Mouse (Mus musculus) hindbrain, embryonic 13.5 days (tissue): Measurements from ENCODE around the gene Rplp0. TPM values are rescaled to one million over a fixed set of nuclear protein-coding genes. Genes with fewer than 3 reads are reported as not detected.
"Not testable (repeated sequence)": the region's sequence is repeated elsewhere in the genome, so short reads cannot be mapped to it uniquely, and the experiment has no call there.

Source experiments
- ATAC-seq: fragments of 200-750 bp; cut with Nextera tagmentation; 2 replicates; pipeline ENCODE4 v1.8.0; 2017; ENCODE audit warnings: moderate TSS enrichment; ENCODE audit not compliant: low FRiP score
- H3K27ac ChIP-seq: fragments of 300-500 bp; sonication (generic); 2 replicates; pipeline ENCODE4 v1.5.1; 2015; ENCODE audit warnings: inconsistent platforms, mild to moderate bottlenecking, moderate library complexity
- H3K27me3 ChIP-seq: fragments of 300-500 bp; sonication (generic); 2 replicates; pipeline ENCODE4 v1.6.1; 2015; ENCODE audit warnings: mild to moderate bottlenecking, inconsistent platforms
- H3K36me3 ChIP-seq: fragments of 300-500 bp; sonication (generic); 2 replicates; pipeline ENCODE4 v1.6.1; 2015; ENCODE audit warnings: mild to moderate bottlenecking, inconsistent platforms
- H3K4me1 ChIP-seq: fragments of 300-500 bp; sonication (generic); replicated peaks from 2 replicates; pipeline ENCODE4 v1.6.1; 2015; ENCODE audit warnings: inconsistent platforms
- H3K4me2 ChIP-seq: fragments of 300-500 bp; sonication (generic); 2 replicates; pipeline ENCODE4 v1.6.1; 2015; ENCODE audit warnings: inconsistent platforms, mild to moderate bottlenecking, moderate library complexity
- H3K4me3 ChIP-seq: fragments of 300-500 bp; sonication (generic); 2 replicates; pipeline ENCODE4 v1.5.1; 2015; ENCODE audit warnings: mild to moderate bottlenecking, inconsistent platforms
- H3K9ac ChIP-seq: fragments of 300-500 bp; sonication (generic); 2 replicates; pipeline ENCODE4 v1.6.1; 2015; ENCODE audit warnings: mild to moderate bottlenecking, inconsistent platforms
- H3K9me3 ChIP-seq: fragments of 300-500 bp; sonication (generic); 2 replicates; pipeline ENCODE4 v1.6.1; 2016; ENCODE audit warnings: inconsistent platforms
- WGBS: fragments of 180-500 bp; shearing (Covaris S2); methylation state at CpG from one replicate; pipeline ENCODE4 v1.1.7; 2015; 5-methylcytosine and 5-hydroxymethylcytosine counted together
- polyA plus RNA-seq: library from polyadenylated mRNA; unstranded; fragments of >200 nt; fragmentation: Nextera tagmentation; extraction: Ambion mirVana; gene quantifications from 2 replicates; pipeline ENCODE4 v1.2.1, GENCODE M21; 2015

The Rplp0 gene
- polyA plus RNA-seq, result 895 and 907 TPM in 2 replicates

- Histone ChIP-seq H3K27ac (peak within 1 kb of the TSS; percentile 88), H3K27me3 (no peaks in the 10 kb centered on the region), H3K4me2 (peak within 1 kb of the TSS; percentile 76), H3K4me3 (peak within 1 kb of the TSS; percentile 81), H3K9ac (peak within 1 kb of the TSS; percentile 96), H3K4me1 (peaks cover 28% of the 10 kb centered on the region), H3K9me3 (no peaks in the 10 kb centered on the region), H3K36me3 (peaks cover 36% of the 10 kb centered on the region)
- peak; percentile 97 for ATAC-seq
- WGBS, result under 1% methylated on average over 76 of the region's 78 CpGs
Observed at GRCm38 (mm10) chr5:115559237-115560101, at the start of gene Rplp0. Gene Rplp0 (plus strand): TSS chr5:115559467.

GRCm38 (mm10) chr5:115509790-115510689 is 49.2 kb upstream of the Rplp0 start:
- Histone ChIP-seq H3K4me2 (peak overlapping the region; percentile 81), H3K36me3 (no peaks in the 10 kb centered on the region), H3K9me3 (no peaks in the 10 kb centered on the region), H3K27ac (peak overlapping the region; percentile 58), H3K4me1 (peaks cover 44% of the 10 kb centered on the region), H3K9ac (peak overlapping the region; percentile 90; the same call in 1 of the 2 replicates), H3K4me3 (0 out of 2 replicates have a peak overlapping the region, but pooled peaks have one; percentile 3), H3K27me3 (no peaks in the 10 kb centered on the region)
- no peak for ATAC-seq
- 63% methylated on average over 15 of the region's 15 CpGs for WGBS

- WGBS, result 91% methylated on average over 7 of the region's 7 CpGs
- no peak overlapping the region for H3K27ac ChIP-seq
- H3K4me1 ChIP-seq, result peaks cover 44% of the 10 kb centered on the region
- no peaks in the 10 kb centered on the region for H3K27me3 ChIP-seq
- no peak for ATAC-seq
- peaks cover 7% of the 10 kb centered on the region; the same call in 1 of the 2 replicates for H3K36me3 ChIP-seq
- H3K9me3 ChIP-seq, result no peaks in the 10 kb centered on the region
- H3K4me3 ChIP-seq, result no peak overlapping the region
- no peak overlapping the region for H3K4me2 ChIP-seq
- no peak overlapping the region for H3K9ac ChIP-seq
Observed at GRCm38 (mm10) chr5:115512375-115512774, 46.9 kb upstream of the Rplp0 start.

- ATAC-seq, result no peak
- H3K27me3 ChIP-seq, result no peaks in the 10 kb centered on the region
- H3K4me1 ChIP-seq, result peaks cover 35% of the 10 kb centered on the region
- H3K36me3 ChIP-seq, result peaks cover 10% of the 10 kb centered on the region
- H3K4me2 ChIP-seq, result no peak overlapping the region
- H3K9me3 ChIP-seq, result no peaks in the 10 kb centered on the region
- H3K27ac ChIP-seq, result no peak overlapping the region
- no peak overlapping the region for H3K4me3 ChIP-seq
- 97% methylated on average over 14 of the region's 14 CpGs for WGBS
- H3K9ac ChIP-seq, result no peak overlapping the region
Observed at GRCm38 (mm10) chr5:115513246-115513645, 46.0 kb upstream of the Rplp0 start.

- H3K4me1 ChIP-seq, result peaks cover 31% of the 10 kb centered on the region
- no peak overlapping the region for H3K4me3 ChIP-seq
- peaks cover 10% of the 10 kb centered on the region for H3K36me3 ChIP-seq
- H3K27me3 ChIP-seq, result no peaks in the 10 kb centered on the region
- no peaks in the 10 kb centered on the region for H3K9me3 ChIP-seq
- H3K27ac ChIP-seq, result no peak overlapping the region
- 93% methylated on average over 16 of the region's 16 CpGs for WGBS
- no peak for ATAC-seq
- H3K9ac ChIP-seq, result no peak overlapping the region
- H3K4me2 ChIP-seq, result no peak overlapping the region
Observed at GRCm38 (mm10) chr5:115513721-115514120, 45.5 kb upstream of the Rplp0 start.

GRCm38 (mm10) chr5:115514346-115514745 is 44.9 kb upstream of the Rplp0 start:
- no peak overlapping the region for H3K4me3 ChIP-seq
- peaks cover 24% of the 10 kb centered on the region for H3K4me1 ChIP-seq
- no peak overlapping the region for H3K4me2 ChIP-seq
- peak overlapping the region; percentile 73 for H3K27ac ChIP-seq
- no peaks in the 10 kb centered on the region for H3K27me3 ChIP-seq
- no peak overlapping the region for H3K9ac ChIP-seq
- ATAC-seq, result no peak
- no peaks in the 10 kb centered on the region for H3K9me3 ChIP-seq
- H3K36me3 ChIP-seq, result peaks cover 10% of the 10 kb centered on the region
- WGBS, result 81% methylated on average over 6 of the region's 6 CpGs

- ATAC-seq, result no peak
- Histone ChIP-seq H3K4me2 (0 out of 2 replicates have a peak overlapping the region, but pooled peaks have one; percentile 4), H3K4me1 (peaks cover 17% of the 10 kb centered on the region), H3K36me3 (peaks cover 10% of the 10 kb centered on the region), H3K4me3 (no peak overlapping the region), H3K27me3 (no peaks in the 10 kb centered on the region), H3K27ac (peak overlapping the region; percentile 73), H3K9ac (0 out of 2 replicates have a peak overlapping the region, but pooled peaks have one; percentile 39), H3K9me3 (no peaks in the 10 kb centered on the region)
- WGBS, result 66% methylated on average over 20 of the region's 20 CpGs
Observed at GRCm38 (mm10) chr5:115514896-115515587, 44.2 kb upstream of the Rplp0 start.

- Histone ChIP-seq H3K27ac (0 out of 2 replicates have a peak overlapping the region, but pooled peaks have one; percentile 18), H3K9me3 (no peaks in the 10 kb centered on the region), H3K4me1 (peaks cover 18% of the 10 kb centered on the region), H3K36me3 (peaks cover 13% of the 10 kb centered on the region), H3K4me2 (no peak overlapping the region), H3K9ac (no peak overlapping the region), H3K4me3 (no peak overlapping the region), H3K27me3 (no peaks in the 10 kb centered on the region)
- no peak for ATAC-seq
- 78% methylated on average over 32 of the region's 32 CpGs for WGBS
Observed at GRCm38 (mm10) chr5:115516081-115516907, 43.0 kb upstream of the Rplp0 start.

- Histone ChIP-seq H3K27ac (no peak overlapping the region), H3K27me3 (no peaks in the 10 kb centered on the region), H3K4me2 (no peak overlapping the region), H3K9ac (no peak overlapping the region), H3K36me3 (peaks cover 13% of the 10 kb centered on the region), H3K9me3 (no peaks in the 10 kb centered on the region), H3K4me3 (no peak overlapping the region), H3K4me1 (peaks cover 18% of the 10 kb centered on the region)
- no peak for ATAC-seq
- 92% methylated on average over 7 of the region's 7 CpGs for WGBS
Observed at GRCm38 (mm10) chr5:115516908-115517307, 42.4 kb upstream of the Rplp0 start.

GRCm38 (mm10) chr5:115517501-115517900 is 41.8 kb upstream of the Rplp0 start:
- Histone ChIP-seq H3K9ac (no peak overlapping the region), H3K4me2 (no peak overlapping the region), H3K27me3 (no peaks in the 10 kb centered on the region), H3K9me3 (no peaks in the 10 kb centered on the region), H3K4me1 (peaks cover 18% of the 10 kb centered on the region), H3K4me3 (no peak overlapping the region), H3K36me3 (peaks cover 13% of the 10 kb centered on the region), H3K27ac (no peak overlapping the region)
- ATAC-seq, result no peak
- 96% methylated on average over 9 of the region's 9 CpGs for WGBS

- not testable (repeated sequence) for ATAC-seq, H3K9me3 ChIP-seq, H3K4me2 ChIP-seq, H3K9ac ChIP-seq, H3K27ac ChIP-seq, H3K4me3 ChIP-seq, H3K27me3 ChIP-seq
- H3K36me3 ChIP-seq, result peaks cover 13% of the 10 kb centered on the region
- WGBS, result 93% methylated on average over 6 of the region's 8 CpGs
- H3K4me1 ChIP-seq, result peaks cover 18% of the 10 kb centered on the region
Observed at GRCm38 (mm10) chr5:115518214-115518613, 41.1 kb upstream of the Rplp0 start.
